ENCODE assay signal across 12 mouse cellular contexts in the genomic region with DNA sequence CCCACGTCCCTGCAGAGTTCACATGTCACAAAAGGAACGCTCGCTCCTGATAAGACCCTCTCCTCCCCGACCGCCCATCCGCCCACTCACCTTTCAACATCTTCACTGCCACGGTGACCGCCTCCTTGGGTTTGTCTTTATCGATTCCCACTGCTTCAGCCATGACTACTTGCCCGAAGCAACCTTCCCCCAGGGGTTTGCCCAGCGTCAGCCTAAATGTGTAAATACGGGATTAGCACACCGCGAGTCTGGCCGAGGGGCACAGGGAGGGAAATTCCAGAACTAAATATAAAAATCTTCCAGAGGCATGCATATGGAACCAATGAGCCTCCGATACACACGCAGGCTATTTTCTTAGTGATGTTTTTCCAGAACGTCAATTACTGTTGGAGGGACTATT.
DNase-seq lines count a peak whose midpoint lies in the region; ATAC-seq lines count a peak whose summit lies in the region.
"Had no signal": no experiment of that assay in that cellular context is flagged by ENCODE, and none has a peak within 500 bp of the region (broad histone marks: within the 10 kb centered on the region; RNA-seq: fewer than 3 reads in every experiment).

No protein-coding gene starts in this region.

- no peak overlapping the region for H3K9ac ChIP-seq in forebrain, embryonic 14.5 days (ENCODE audit: low read length)
- H3K9ac ChIP-seq in forebrain, embryonic 12.5 days, result no peak overlapping the region
- no peak overlapping the region for H3K9ac ChIP-seq in midbrain, embryonic 15.5 days

- H3K27ac ChIP-seq in forebrain, embryonic 14.5 days (ENCODE audit: low read depth, low read length), result no peak overlapping the region
- H3K27ac ChIP-seq in forebrain, embryonic 12.5 days, result no peak overlapping the region
- H3K27ac ChIP-seq in midbrain, embryonic 15.5 days, result no peak overlapping the region

- WGBS in forebrain, embryonic 14.5 days, result 32% methylated on average over 18 of the region's 18 CpGs
- 23% methylated on average over 18 of the region's 18 CpGs for WGBS in forebrain, embryonic 12.5 days
- WGBS in midbrain, embryonic 15.5 days, result 13% methylated on average over 18 of the region's 18 CpGs

- H3K9me3 ChIP-seq in forebrain, embryonic 14.5 days (replicated peaks; ENCODE audit: control insufficient read depth, low read length), result no peaks in the 10 kb centered on the region
- no peaks in the 10 kb centered on the region for H3K9me3 ChIP-seq in forebrain, embryonic 12.5 days
- no peaks in the 10 kb centered on the region for H3K9me3 ChIP-seq in midbrain, embryonic 15.5 days

- H3K4me2 ChIP-seq in forebrain, embryonic 14.5 days (ENCODE audit: low read length), result peak overlapping the region; percentile 14; the same call in 1 of the 2 replicates
- H3K4me2 ChIP-seq in forebrain, embryonic 12.5 days, result no peak overlapping the region
- peak overlapping the region; percentile 42 for H3K4me2 ChIP-seq in midbrain, embryonic 15.5 days

- no peak overlapping the region for H3K4me3 ChIP-seq in forebrain, embryonic 14.5 days (ENCODE audit: low read depth, low read length)
- no peak overlapping the region for H3K4me3 ChIP-seq in forebrain, embryonic 12.5 days (replicated peaks)
- H3K4me3 ChIP-seq in midbrain, embryonic 15.5 days, result peak overlapping the region; percentile 13; the same call in 1 of the 2 replicates
- H3K4me3 ChIP-seq: erythroblast, embryonic 14.5 days had no signal

- H3K4me1 ChIP-seq in forebrain, embryonic 14.5 days (ENCODE audit: control insufficient read depth, insufficient read depth, low read length), result peaks cover 6% of the 10 kb centered on the region; the same call in 1 of the 2 replicates
- H3K4me1 ChIP-seq in forebrain, embryonic 12.5 days, result peaks cover 18% of the 10 kb centered on the region
- peaks cover 4% of the 10 kb centered on the region; the same call in 1 of the 2 replicates for H3K4me1 ChIP-seq in midbrain, embryonic 15.5 days

- no peak for ATAC-seq in forebrain, embryonic 14.5 days
- ATAC-seq in forebrain, embryonic 12.5 days (ENCODE audit: low FRiP score), result no peak
- ATAC-seq in midbrain, embryonic 15.5 days (replicated peaks), result no peak
- ATAC-seq: Patski had no signal

- peaks cover 36% of the 10 kb centered on the region for H3K36me3 ChIP-seq in forebrain, embryonic 14.5 days (ENCODE audit: control insufficient read depth, insufficient read depth, low read length)
- peaks cover 65% of the 10 kb centered on the region for H3K36me3 ChIP-seq in forebrain, embryonic 12.5 days (replicated peaks)
- no peaks in the 10 kb centered on the region for H3K36me3 ChIP-seq in midbrain, embryonic 15.5 days (replicated peaks)

- no peak for DNase-seq in forebrain, embryonic 14.5 days (ENCODE audit: low spot score)
- peak; percentile 73 for DNase-seq in embryo, embryonic 11 days
- DNase-seq in hindlimb bud, embryonic 11.5 days (ENCODE audit: extremely low spot score, low read depth, low spot score), result peak; percentile 67
- no peak for DNase-seq in adrenal gland, postnatal 10 days
- DNase-seq in right cerebral cortex, postnatal 25 days, result no peak
- DNase-seq in adrenal gland, postnatal 14 days, result no peak
- DNase-seq: kidney, adult 18-20 months; lung, adult 18-20 months had no signal

- no peaks in the 10 kb centered on the region for H3K27me3 ChIP-seq in forebrain, embryonic 14.5 days (replicated peaks; ENCODE audit: control insufficient read depth, insufficient read depth, low read length)
- no peaks in the 10 kb centered on the region for H3K27me3 ChIP-seq in forebrain, embryonic 12.5 days
- no peaks in the 10 kb centered on the region for H3K27me3 ChIP-seq in midbrain, embryonic 15.5 days (replicated peaks)
- H3K27me3 ChIP-seq: Patski had no signal

Comparison
In these comparisons a context has a peak if more than half of its experiments do, and no peak if none do; other contexts are left out.
1. DNase-seq: peak in embryo, embryonic 11 days (single experiment) and hindlimb bud, embryonic 11.5 days (single experiment); none in forebrain, embryonic 14.5 days (single experiment), adrenal gland, postnatal 10 days (single experiment), right cerebral cortex, postnatal 25 days (single experiment) and adrenal gland, postnatal 14 days (single experiment).